Mouse (Mus musculus) liver, adult 2 months (tissue): ENCODE measurements at regions not wholly inside any gene's neighbourhood (a gene's known extent, or its start where the extent isn't known, plus 50 kb on each side); places are given as distances from the start of the nearest gene placed in this dataset.
"Not testable (repeated sequence)": the region's sequence is repeated elsewhere in the genome, so short reads cannot be mapped to it uniquely, and the experiment has no call there.

Source experiments
- DNase-seq: peaks from one replicate; pipeline ENCODE4 v3.0.0-alpha.2; 2011; ENCODE audit warnings: low read depth, low spot score; ENCODE audit errors: extremely low read depth
- H3K27ac ChIP-seq: fragments of 200-500 bp; replicated peaks from 2 replicates; pipeline ENCODE4 v1.5.1; 2012; ENCODE audit warnings: low read depth, mild to moderate bottlenecking, control low read depth, inconsistent platforms, low read length; ENCODE audit not compliant: insufficient read depth
- H3K27me3 ChIP-seq: fragments of 200-500 bp; 2 replicates; pipeline ENCODE4 v1.6.1; 2012; ENCODE audit warnings: mild to moderate bottlenecking, moderate library complexity, low read length, inconsistent platforms; ENCODE audit not compliant: control insufficient read depth, insufficient read depth
- H3K36me3 ChIP-seq: fragments of 200-500 bp; 2 replicates; pipeline ENCODE4 v1.6.1; 2012; ENCODE audit warnings: low read length, inconsistent platforms; ENCODE audit not compliant: control insufficient read depth, insufficient read depth
- H3K4me1 ChIP-seq: fragments of 200-500 bp; 2 replicates; pipeline ENCODE4 v1.6.1; 2011; ENCODE audit warnings: low read length; ENCODE audit not compliant: control insufficient read depth, insufficient read depth
- H3K4me3 ChIP-seq: fragments of 200-500 bp; 2 replicates; pipeline ENCODE4 v1.5.1; 2011; ENCODE audit warnings: low read depth, mild to moderate bottlenecking, control low read depth, low read length, moderate library complexity; ENCODE audit not compliant: insufficient read depth
- H3K79me2 ChIP-seq: fragments of 200-500 bp; 2 replicates; pipeline ENCODE4 v1.6.1; 2012; ENCODE audit warnings: inconsistent platforms, mild to moderate bottlenecking, low read length, moderate library complexity; ENCODE audit not compliant: control insufficient read depth, insufficient read depth
- H3K9ac ChIP-seq: fragments of 200-500 bp; 2 replicates; pipeline ENCODE4 v1.6.1; 2012; ENCODE audit warnings: low read depth, mild to moderate bottlenecking, control low read depth, inconsistent platforms, low read length
- CTCF ChIP-seq: fragments of 200-500 bp; IDR thresholded peaks from 2 replicates; pipeline ENCODE4 v1.5.1; 2011; ENCODE audit warnings: low read depth, low read length, control low read depth
- POLR2A ChIP-seq: fragments of 200-500 bp; IDR thresholded peaks from 2 replicates; pipeline ENCODE4 v1.6.1; 2011; ENCODE audit warnings: low read length, control low read depth; ENCODE audit not compliant: insufficient read depth; ENCODE audit errors: extremely low read depth
- WGBS: fragments of 180-500 bp; shearing (Covaris S2); methylation state at CpG from one replicate; pipeline ENCODE4 v1.1.7; 2018; 5-methylcytosine and 5-hydroxymethylcytosine counted together

DNA sequence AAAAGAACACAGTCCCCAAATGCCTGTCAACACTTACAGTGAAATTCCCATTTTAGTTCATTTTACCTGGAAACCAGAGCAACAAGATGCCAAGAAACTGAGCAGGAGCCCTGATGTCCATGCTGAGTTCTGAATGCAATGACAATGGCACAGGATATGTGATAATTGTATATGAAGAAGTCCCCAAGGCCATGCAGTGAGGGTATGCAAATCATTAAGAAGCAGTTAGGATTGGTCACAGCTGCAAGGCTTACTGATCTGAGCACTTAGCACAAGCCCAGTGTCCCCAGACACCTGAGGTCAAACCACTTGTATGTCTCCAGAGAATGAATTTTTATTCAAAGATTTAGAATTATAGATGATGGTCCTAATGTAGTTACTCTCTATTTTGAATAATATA is 419.0 kb upstream of the Tacstd2 start:
- not testable (repeated sequence) for H3K36me3 ChIP-seq, H3K27me3 ChIP-seq, H3K79me2 ChIP-seq, H3K9ac ChIP-seq, H3K27ac ChIP-seq, H3K4me1 ChIP-seq, DNase-seq, H3K4me3 ChIP-seq

DNA sequence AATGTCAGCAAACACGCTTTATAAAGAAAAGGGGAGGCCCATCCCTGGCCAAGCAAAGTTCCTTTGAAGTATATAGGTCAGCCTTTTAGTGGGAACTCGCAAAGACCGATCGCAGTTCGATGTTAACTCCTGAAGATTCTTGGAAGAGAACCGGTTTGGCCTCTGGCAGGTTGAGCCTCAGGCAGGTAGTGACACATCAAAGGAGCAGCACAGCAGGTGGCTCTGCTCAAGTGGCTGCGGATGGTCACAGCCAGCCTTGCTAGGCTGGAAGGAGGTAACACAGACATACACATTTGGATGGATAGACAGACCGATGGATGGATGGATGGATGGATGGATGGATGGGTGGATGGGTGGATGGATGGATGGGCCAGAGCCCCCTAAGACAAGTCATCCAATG is 395.9 kb upstream of the Tacstd2 start:
- H3K9ac ChIP-seq, H3K79me2 ChIP-seq, H3K4me3 ChIP-seq, H3K4me1 ChIP-seq, H3K27me3 ChIP-seq, H3K27ac ChIP-seq, DNase-seq, H3K36me3 ChIP-seq: not testable (repeated sequence)
- WGBS = 23% methylated on average over 8 of the region's 8 CpGs

DNA sequence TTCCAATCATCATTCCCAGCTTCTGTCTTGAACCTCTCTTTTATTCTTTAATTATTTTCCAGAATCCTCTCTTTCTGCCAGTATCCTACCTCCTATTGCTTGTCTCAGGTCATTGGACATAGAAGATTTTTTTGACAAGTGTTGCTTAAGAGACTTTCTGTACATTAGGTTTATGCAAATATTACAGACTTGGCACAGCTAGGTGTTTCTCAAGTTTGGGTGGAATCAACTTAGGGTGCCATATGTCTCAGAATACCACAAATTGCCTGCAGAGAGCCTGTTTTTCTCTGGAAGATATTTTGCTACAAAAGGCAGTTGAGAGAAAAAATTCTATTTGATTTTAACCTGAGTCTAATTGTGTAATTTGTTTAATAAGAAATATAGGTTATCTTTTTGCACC is 386.9 kb upstream of the Tacstd2 start:
- no peaks in the 10 kb centered on the region for H3K36me3 ChIP-seq
- H3K27me3 ChIP-seq = no peaks in the 10 kb centered on the region
- H3K4me1 ChIP-seq = no peaks in the 10 kb centered on the region
- H3K4me3 ChIP-seq = no peak overlapping the region
- no peak overlapping the region for H3K27ac ChIP-seq
- no peaks in the 10 kb centered on the region for H3K79me2 ChIP-seq
- no peak overlapping the region for H3K9ac ChIP-seq
- TF ChIP-seq CTCF = no peak
- TF ChIP-seq POLR2A = no peak
- no peak for DNase-seq

DNA sequence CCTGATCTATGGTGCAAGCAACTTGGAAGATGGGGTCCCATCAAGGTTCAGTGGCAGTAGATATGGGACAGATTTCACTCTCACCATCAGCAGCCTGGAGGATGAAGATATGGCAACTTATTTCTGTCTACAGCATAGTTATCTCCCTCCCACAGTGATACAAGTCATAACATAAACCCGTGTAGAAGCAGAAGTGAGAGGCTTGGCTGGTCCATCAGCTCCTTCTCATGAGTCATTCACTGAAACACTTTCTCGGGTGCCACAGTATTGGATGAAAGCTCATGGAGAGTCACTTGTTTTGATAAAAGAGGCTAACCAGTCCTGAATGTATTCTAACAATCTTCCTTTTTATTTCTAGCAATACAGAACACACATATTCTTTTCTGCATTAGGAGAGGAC is 378.3 kb upstream of the Tacstd2 start:
- no peak for TF ChIP-seq CTCF
- no peak for TF ChIP-seq POLR2A
- no peaks in the 10 kb centered on the region for H3K4me1 ChIP-seq
- H3K9ac ChIP-seq = no peak overlapping the region
- 53% methylated on average over 2 of the region's 2 CpGs for WGBS
- no peaks in the 10 kb centered on the region for H3K79me2 ChIP-seq
- no peak overlapping the region for H3K4me3 ChIP-seq
- DNase-seq = no peak
- H3K27me3 ChIP-seq = no peaks in the 10 kb centered on the region
- no peak overlapping the region for H3K27ac ChIP-seq
- H3K36me3 ChIP-seq = no peaks in the 10 kb centered on the region

DNA sequence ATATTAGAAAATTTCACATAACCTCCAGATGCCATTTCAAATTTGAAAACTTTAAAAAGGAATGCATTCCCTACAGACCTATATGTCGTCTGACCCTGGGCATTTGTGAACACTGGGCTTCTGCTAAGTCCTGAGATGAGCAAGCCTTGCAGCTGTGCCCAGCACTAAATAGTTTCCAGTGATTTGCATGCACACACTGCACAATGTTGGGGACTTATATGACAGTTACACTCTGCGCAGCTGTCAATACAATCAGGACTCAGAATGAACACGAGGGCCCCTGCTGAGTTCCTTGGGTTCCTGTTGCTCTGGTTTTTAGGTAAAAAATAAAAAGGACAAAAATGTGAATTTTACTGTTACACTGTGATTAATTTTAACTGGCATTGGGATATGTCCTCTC is 377.7 kb upstream of the Tacstd2 start:
- Histone ChIP-seq H3K4me3 (no peak overlapping the region), H3K4me1 (no peaks in the 10 kb centered on the region), H3K36me3 (no peaks in the 10 kb centered on the region), H3K9ac (no peak overlapping the region), H3K27ac (no peak overlapping the region), H3K79me2 (no peaks in the 10 kb centered on the region), H3K27me3 (no peaks in the 10 kb centered on the region)
- DNase-seq = no peak
- TF ChIP-seq POLR2A = no peak
- no peak for TF ChIP-seq CTCF
- WGBS = 81% methylated on average over 3 of the region's 3 CpGs

DNA sequence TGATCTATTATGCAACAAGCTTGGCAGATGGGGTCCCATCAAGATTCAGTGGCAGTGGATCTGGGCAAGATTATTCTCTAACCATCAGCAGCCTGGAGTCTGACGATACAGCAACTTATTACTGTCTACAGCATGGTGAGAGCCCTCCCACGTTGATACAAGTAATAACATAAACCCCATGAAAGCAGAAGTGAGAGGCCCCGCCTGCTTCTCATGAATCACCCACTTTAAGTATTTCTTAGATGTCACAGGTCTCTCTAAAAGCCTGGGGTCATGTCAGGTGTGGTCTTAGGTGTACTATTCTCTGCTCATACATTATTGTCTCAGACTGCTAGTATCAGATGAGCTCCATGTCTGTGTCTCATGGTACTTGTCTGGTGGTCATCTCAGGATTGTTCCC is 360.9 kb upstream of the Tacstd2 start:
- H3K9ac ChIP-seq = no peak overlapping the region
- no peaks in the 10 kb centered on the region for H3K27me3 ChIP-seq
- TF ChIP-seq CTCF = no peak
- no peak for TF ChIP-seq POLR2A
- no peaks in the 10 kb centered on the region for H3K79me2 ChIP-seq
- H3K27ac ChIP-seq = no peak overlapping the region
- H3K4me1 ChIP-seq = no peaks in the 10 kb centered on the region
- 59% methylated on average over 3 of the region's 3 CpGs for WGBS
- no peak for DNase-seq
- no peaks in the 10 kb centered on the region for H3K36me3 ChIP-seq
- H3K4me3 ChIP-seq = no peak overlapping the region

DNA sequence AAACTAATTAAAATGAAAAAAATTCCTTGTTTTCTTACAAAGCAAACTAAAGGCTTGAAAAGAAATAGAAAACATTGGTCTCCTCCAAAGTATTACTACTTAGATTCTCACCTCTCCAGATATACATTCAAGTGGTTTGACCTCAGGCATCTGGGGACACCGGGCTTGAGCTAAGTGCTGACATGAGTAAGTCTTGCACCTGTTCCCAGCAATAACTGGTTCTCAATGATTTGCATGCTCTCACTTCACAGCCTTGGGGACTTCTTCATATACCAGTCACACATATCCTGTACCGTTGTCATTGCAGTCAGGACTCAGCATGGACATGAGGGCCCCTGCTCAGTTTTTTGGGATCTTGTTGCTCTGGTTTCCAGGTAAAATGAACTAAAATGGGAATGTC is 360.3 kb upstream of the Tacstd2 start:
- DNase-seq = no peak
- Histone ChIP-seq H3K9ac (no peak overlapping the region), H3K79me2 (no peaks in the 10 kb centered on the region), H3K27me3 (no peaks in the 10 kb centered on the region), H3K4me1 (no peaks in the 10 kb centered on the region), H3K27ac (no peak overlapping the region), H3K36me3 (no peaks in the 10 kb centered on the region), H3K4me3 (no peak overlapping the region)
- TF ChIP-seq POLR2A = no peak
- WGBS = 89% methylated on average over 2 of the region's 2 CpGs
